In the genomic region with DNA sequence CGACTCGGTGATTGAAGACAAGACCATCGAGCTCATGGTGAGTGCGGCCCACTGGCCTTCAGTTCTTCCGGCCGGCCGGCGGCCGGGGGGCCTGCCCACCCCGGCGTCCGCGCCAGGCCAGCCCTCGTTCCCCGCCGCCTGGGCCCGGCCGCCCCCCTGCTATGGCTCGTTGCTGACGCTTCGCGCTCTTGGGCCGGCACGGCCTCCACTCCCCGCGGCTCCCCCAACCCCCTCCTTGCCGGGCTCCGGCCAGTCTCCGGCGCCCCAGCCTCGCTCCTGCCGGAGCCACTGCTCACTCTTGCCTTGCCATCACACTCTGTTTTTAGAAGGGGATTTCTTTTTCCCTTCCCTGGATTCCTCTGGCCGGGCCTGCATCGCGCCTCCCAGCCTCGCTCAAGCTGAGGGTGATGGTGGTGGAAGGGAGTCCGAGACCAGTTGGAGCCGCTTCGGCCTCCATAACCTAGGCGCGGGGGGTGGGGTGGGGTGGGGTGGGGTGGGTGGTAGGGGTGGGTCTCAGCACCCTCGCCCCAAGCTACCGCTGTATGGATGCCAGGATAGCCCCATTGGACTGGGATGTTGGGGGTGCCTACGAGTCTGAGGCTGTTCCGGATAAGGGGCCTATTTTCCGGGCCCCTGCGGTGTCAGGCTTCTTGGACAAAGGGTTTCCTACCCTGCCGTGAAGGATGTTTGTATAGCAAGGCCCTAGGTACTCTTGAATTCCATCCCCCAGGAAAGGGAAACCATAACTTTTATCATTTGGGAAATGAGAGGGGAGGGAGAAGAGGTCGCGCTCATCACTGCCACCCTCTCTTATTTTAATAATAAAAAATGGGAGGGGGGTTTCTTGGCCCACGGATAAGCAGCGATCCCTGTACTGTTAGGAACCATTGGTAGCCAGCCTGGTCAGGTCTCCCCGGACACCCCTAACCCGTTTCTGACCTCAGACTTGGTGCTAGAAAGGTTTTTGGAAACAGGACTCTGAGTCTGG, we compare ENCODE assay signal across 8 mouse cellular contexts. TPM values are rescaled to one million over a fixed set of nuclear protein-coding genes. Genes with fewer than 3 reads are reported as not detected.
A peak's percentile ranks its signal among the peaks of the same experiment; 100 is the strongest.
DNase-seq lines count a peak whose midpoint lies in the region; ATAC-seq and TF ChIP-seq lines count a peak whose summit lies in the region.

No protein-coding gene starts in this region.

- H3K4me1 ChIP-seq in kidney, embryonic 16.5 days (ENCODE audit: insufficient read depth, low read length) = peaks cover 28% of the 10 kb centered on the region
- peaks cover 21 to 29% of the 10 kb centered on the region in 2 experiments for H3K4me1 ChIP-seq in MEL (ENCODE audit: control insufficient read depth in 1 of 2, insufficient read depth in 2 of 2, low read length in 2 of 2)
- peaks cover 22% of the 10 kb centered on the region for H3K4me1 ChIP-seq in heart, embryonic 11.5 days (ENCODE audit: control insufficient read depth, insufficient read depth, low read length)
- peaks cover 18% of the 10 kb centered on the region for H3K4me1 ChIP-seq in neural tube, embryonic 12.5 days

- peaks cover 50% of the 10 kb centered on the region for H3K79me2 ChIP-seq in MEL (ENCODE audit: control insufficient read depth, insufficient read depth, low read length, poor library complexity)

- DNase-seq in kidney, postnatal 14 days = no peak
- DNase-seq in MEL (ENCODE audit: low read depth, low spot score) = peak; percentile 41
- peak; percentile 72 for DNase-seq in cerebellum, adult 8-10 months
- peak; percentile 46 for DNase-seq in liver
- no peak for DNase-seq in right cerebral cortex, postnatal 36 days (ENCODE audit: low spot score in 2 of 2)

- no peaks in the 10 kb centered on the region for H3K9me3 ChIP-seq in kidney, embryonic 16.5 days (ENCODE audit: low read length)
- H3K9me3 ChIP-seq in MEL (replicated peaks; ENCODE audit: insufficient read depth, low read length) = no peaks in the 10 kb centered on the region
- no peaks in the 10 kb centered on the region for H3K9me3 ChIP-seq in heart, embryonic 11.5 days (replicated peaks; ENCODE audit: control insufficient read depth, low read length)
- H3K9me3 ChIP-seq in neural tube, embryonic 12.5 days = no peaks in the 10 kb centered on the region

- TF ChIP-seq RAD21 in MEL (IDR thresholded peaks at IDR 0.05; ENCODE audit: low read depth, low read length) = no peak

- TF ChIP-seq POLR2A in MEL (IDR thresholded peaks at IDR 0.05; ENCODE audit: control insufficient read depth in 1 of 2, insufficient read depth in 1 of 2, low read depth in 1 of 2, low read length in 2 of 2, poor library complexity in 1 of 2) = no peak

- H3K9ac ChIP-seq in kidney, embryonic 16.5 days (replicated peaks; ENCODE audit: low read length) = peak overlapping the region; percentile 99
- peak overlapping the region; percentile 97 for H3K9ac ChIP-seq in MEL (ENCODE audit: control insufficient read depth, low read depth, low read length, poor library complexity, severe bottlenecking)
- H3K9ac ChIP-seq in heart, embryonic 11.5 days (ENCODE audit: low read depth, low read length) = peak overlapping the region; percentile 97
- H3K9ac ChIP-seq in neural tube, embryonic 12.5 days = peak overlapping the region; percentile 96

- peak overlapping the region; percentile 85 for H3K4me2 ChIP-seq in kidney, embryonic 16.5 days (replicated peaks; ENCODE audit: low read depth, low read length)
- H3K4me2 ChIP-seq in heart, embryonic 11.5 days = peak overlapping the region; percentile 96
- H3K4me2 ChIP-seq in neural tube, embryonic 12.5 days (replicated peaks) = peak overlapping the region; percentile 83

- no peaks in the 10 kb centered on the region for H3K36me3 ChIP-seq in kidney, embryonic 16.5 days (ENCODE audit: insufficient read depth, low read length)
- H3K36me3 ChIP-seq in MEL (ENCODE audit: control insufficient read depth in 1 of 2, insufficient read depth in 2 of 2, low read length in 2 of 2) = peaks cover 0 to 45% of the 10 kb centered on the region in 2 experiments; a peak in 2 of 4 replicates
- no peaks in the 10 kb centered on the region for H3K36me3 ChIP-seq in heart, embryonic 11.5 days (ENCODE audit: control insufficient read depth, insufficient read depth, low read length)
- no peaks in the 10 kb centered on the region for H3K36me3 ChIP-seq in neural tube, embryonic 12.5 days

- H3K4me3 ChIP-seq in kidney, embryonic 16.5 days (ENCODE audit: low read length) = peak overlapping the region; percentile 99
- peak overlapping the region; percentile 82 to 94 for H3K4me3 ChIP-seq in MEL (ENCODE audit: control insufficient read depth in 1 of 2, insufficient read depth in 1 of 2, low read depth in 2 of 2, low read length in 2 of 2)
- H3K4me3 ChIP-seq in heart, embryonic 11.5 days (ENCODE audit: low read depth, low read length) = peak overlapping the region; percentile 78
- H3K4me3 ChIP-seq in neural tube, embryonic 12.5 days = peak overlapping the region; percentile 96

- ATAC-seq in kidney, embryonic 16.5 days (ENCODE audit: low FRiP score, low TSS enrichment) = peak; percentile 81
- ATAC-seq in heart, embryonic 11.5 days (replicated peaks; ENCODE audit: insufficient number of reproducible peaks, low FRiP score, low TSS enrichment) = peak; percentile 47
- ATAC-seq in neural tube, embryonic 12.5 days (ENCODE audit: low FRiP score, low read depth) = peak; percentile 64; the same call in 1 of the 2 replicates

- peak overlapping the region; percentile 99 for H3K27ac ChIP-seq in kidney, embryonic 16.5 days (ENCODE audit: low read length)
- H3K27ac ChIP-seq in MEL (ENCODE audit: control insufficient read depth, low read depth, low read length) = peak overlapping the region; percentile 97
- peak overlapping the region; percentile 98 for H3K27ac ChIP-seq in heart, embryonic 11.5 days (ENCODE audit: low read depth, low read length)
- peak overlapping the region; percentile 90 for H3K27ac ChIP-seq in neural tube, embryonic 12.5 days

- TF ChIP-seq CTCF in MEL (IDR thresholded peaks at IDR 0.05 in 2 of 3, conservative IDR thresholded peaks at IDR 0.05 in 1 of 3; ENCODE audit: control insufficient read depth in 1 of 3, insufficient read depth in 1 of 3, low read depth in 2 of 3, low read length in 3 of 3, poor library complexity in 1 of 3, severe bottlenecking in 1 of 3) = no peak

- WGBS in kidney, embryonic 16.5 days = under 1% methylated on average over 46 of the region's 54 CpGs
- WGBS in heart, embryonic 11.5 days (ENCODE audit: insufficient replicate concordance) = under 1% methylated on average over 37 of the region's 54 CpGs
- WGBS in neural tube, embryonic 12.5 days = under 1% methylated on average over 52 of the region's 54 CpGs

- no peaks in the 10 kb centered on the region for H3K27me3 ChIP-seq in kidney, embryonic 16.5 days (ENCODE audit: insufficient read depth, low read length)
- no peaks in the 10 kb centered on the region for H3K27me3 ChIP-seq in MEL (ENCODE audit: control insufficient read depth in 1 of 2, insufficient read depth in 2 of 2, low read length in 2 of 2)
- no peaks in the 10 kb centered on the region for H3K27me3 ChIP-seq in heart, embryonic 11.5 days (ENCODE audit: control insufficient read depth, insufficient read depth, low read length)
- H3K27me3 ChIP-seq in neural tube, embryonic 12.5 days (replicated peaks) = no peaks in the 10 kb centered on the region

- no peak for TF ChIP-seq EP300 in MEL (IDR thresholded peaks at IDR 0.05; ENCODE audit: low read depth in 1 of 2, low read length in 2 of 2)

TF ChIP-seq in MEL, 35 proteins besides CTCF, POLR2A, EP300 and RAD21:
- TF ChIP-seq ZMIZ1 (IDR thresholded peaks at IDR 0.05; ENCODE audit: low read depth, low read length) (no peak), CHD1 (IDR thresholded peaks at IDR 0.05; ENCODE audit: low read depth, low read length) (0 out of 2 replicates have a peak, but pooled peaks have one; percentile 20)

RNA-seq across cellular contexts. Expression of gene Fbxw11, which starts 0.7 kb away (rescaled TPM):
- polyA plus RNA-seq in kidney, embryonic 16.5 days (2015; fragmentation: Nextera tagmentation; extraction: Ambion mirVana) = 91.3 and 95.2 TPM in 2 replicates
- total RNA-seq in MEL (2012; rRNA removed) = 53.5 and 59.6 TPM in 2 replicates
- polyA plus RNA-seq in MEL (2012; ENCODE audit: insufficient read depth in 1 of 2, insufficient read length in 2 of 2, low read depth in 1 of 2, low replicate concordance in 2 of 2, missing spikeins in 1 of 2) = 10 to 100 TPM; 35.4 to 98.5 TPM
- 51.0 and 74.8 TPM in 2 replicates for polyA plus RNA-seq in heart, embryonic 11.5 days (2014; fragmentation: Nextera tagmentation; extraction: Ambion mirVana)
- polyA plus RNA-seq in neural tube, embryonic 12.5 days (2016; fragmentation: Nextera tagmentation; extraction: Ambion mirVana) = 116 and 121 TPM in 2 replicates

Comparison
In these comparisons a context has a peak if more than half of its experiments do, and no peak if none do; other contexts are left out.
1. DNase-seq: peak in MEL (single experiment), cerebellum, adult 8-10 months (single experiment) and liver (single experiment); none in kidney, postnatal 14 days (single experiment) and right cerebral cortex, postnatal 36 days (0 of 2).
2. Peak in every context shown above with its lines, with median percentiles within 50 percentile points of each other: ATAC-seq, H3K27ac ChIP-seq, H3K4me2 ChIP-seq, H3K4me3 ChIP-seq and H3K9ac ChIP-seq.